Mouse (Mus musculus): ENCODE results near the gene Cmya5. TPM values are rescaled to one million over a fixed set of nuclear protein-coding genes. Genes with fewer than 3 reads are reported as not detected.

Gene Cmya5
- 223 TPM for polyA plus RNA-seq (2014; fragmentation: Illumina TruSeq; extraction: RNeasy Lipid Tissue Mini Kit (QIAGEN cat#74804); ENCODE audit: low read depth, low replicate concordance)

DNA sequence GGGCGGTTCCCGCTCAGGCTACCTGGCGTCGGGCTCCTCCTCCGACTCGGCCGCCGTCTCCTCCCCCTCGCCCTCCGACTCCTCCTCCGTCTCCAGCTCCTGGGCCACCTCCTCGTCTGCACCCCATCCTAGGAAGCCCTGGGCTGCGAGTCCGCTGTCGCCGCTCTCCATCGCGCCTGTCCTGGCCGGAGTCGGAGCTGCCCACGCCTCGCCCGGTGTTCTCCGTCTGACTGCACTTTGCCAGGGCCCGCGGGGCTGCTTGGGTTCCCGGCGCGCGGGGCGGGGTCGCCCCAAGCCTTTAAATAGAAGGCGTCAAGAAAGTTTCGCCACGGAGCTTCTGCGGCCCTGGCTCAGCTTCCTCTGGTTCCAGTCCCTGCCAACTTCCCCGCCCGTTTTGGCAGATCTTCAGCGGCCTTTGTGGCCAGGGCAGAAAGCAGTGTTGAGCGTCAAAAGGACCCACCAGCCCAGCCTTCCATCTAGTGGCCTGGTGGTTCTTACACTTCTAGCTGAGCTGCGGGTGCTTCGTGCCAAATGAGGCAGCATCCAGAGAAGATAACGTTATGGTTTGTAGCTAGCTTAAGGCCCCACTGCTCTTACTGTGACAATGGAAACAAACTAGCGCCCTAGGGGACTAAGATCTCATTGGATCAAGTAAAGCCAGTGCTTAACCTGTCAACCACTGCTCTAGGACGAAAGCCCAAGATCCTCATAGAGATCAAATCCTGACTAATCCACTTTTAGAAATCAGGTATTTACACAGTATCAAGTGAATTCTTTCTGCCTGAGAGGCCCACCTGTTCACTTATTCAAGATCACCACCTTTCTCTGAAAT lies at the start of gene Cmya5:
Gene Cmya5 (minus strand): TSS at position 389 of the 832 bp plus-strand sequence.

DNA sequence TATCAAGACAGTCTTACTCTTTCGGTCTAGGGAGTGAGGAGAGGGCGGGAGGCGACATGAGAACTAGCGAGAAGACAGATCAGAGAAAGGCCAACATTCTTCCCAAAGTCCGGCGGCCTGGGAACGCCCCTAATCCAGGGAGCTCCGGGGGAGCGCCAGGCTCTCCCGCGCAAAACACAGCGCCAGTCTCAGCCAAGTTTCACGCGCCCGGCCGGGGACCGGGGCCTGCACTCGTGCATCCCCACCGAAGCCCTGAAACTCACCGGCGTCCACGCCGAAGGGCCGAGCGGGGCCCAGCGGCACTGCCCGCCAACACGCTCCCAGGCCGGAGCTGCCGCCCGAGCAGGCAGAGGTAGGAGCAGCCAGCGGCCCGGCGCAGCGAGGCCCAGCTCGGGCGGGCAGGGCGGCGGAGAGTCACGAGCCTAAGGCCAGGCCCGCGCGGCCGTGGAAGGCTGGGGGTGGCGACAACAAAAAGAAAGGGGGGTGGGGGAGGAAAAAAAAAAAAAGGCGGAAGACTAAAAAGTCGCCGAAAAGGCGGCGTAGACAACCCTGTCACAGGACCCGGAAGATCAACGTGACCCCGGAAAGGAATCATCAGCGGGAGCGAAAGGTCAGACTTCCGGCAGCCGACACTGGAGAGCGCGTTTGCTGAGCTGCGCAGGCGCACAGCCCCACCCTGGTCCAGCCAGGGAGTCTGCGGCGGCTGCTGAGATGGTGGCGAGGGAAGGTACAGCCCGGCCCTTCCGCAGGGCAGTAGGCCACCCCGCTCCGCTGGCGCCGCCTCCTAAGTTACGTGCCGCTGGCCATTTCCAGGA lies 47.5 kb upstream of the Cmya5 start, which contains the start of gene Tent2:
Gene Tent2 (minus strand): TSS at position 555 of the 815 bp plus-strand sequence.

Other genes with a start within 250 kb of the Cmya5 start
- gene Tent2, start 47.7 kb upstream of the Cmya5 start, polyA plus RNA-seq (2014; fragmentation: Illumina TruSeq; extraction: RNeasy Lipid Tissue Mini Kit (QIAGEN cat#74804); ENCODE audit: low read depth, low replicate concordance), result 20.1 TPM
- 32.8 TPM for gene Homer1, start 154.9 kb upstream of the Cmya5 start, polyA plus RNA-seq (2014; fragmentation: Illumina TruSeq; extraction: RNeasy Lipid Tissue Mini Kit (QIAGEN cat#74804); ENCODE audit: low read depth, low replicate concordance)

All from heart, adult 10 weeks (tissue).